Mouse (Mus musculus) NIH3T3 (cell line): ENCODE results near the gene Cyb5r3.
A peak's percentile ranks its signal among the peaks of the same experiment; 100 is the strongest.

Experiments
- DNase-seq: peaks from one replicate; pipeline ENCODE4 v3.0.0-alpha.2; 2012; ENCODE audit warnings: low read depth

The Cyb5r3 gene

DNA sequence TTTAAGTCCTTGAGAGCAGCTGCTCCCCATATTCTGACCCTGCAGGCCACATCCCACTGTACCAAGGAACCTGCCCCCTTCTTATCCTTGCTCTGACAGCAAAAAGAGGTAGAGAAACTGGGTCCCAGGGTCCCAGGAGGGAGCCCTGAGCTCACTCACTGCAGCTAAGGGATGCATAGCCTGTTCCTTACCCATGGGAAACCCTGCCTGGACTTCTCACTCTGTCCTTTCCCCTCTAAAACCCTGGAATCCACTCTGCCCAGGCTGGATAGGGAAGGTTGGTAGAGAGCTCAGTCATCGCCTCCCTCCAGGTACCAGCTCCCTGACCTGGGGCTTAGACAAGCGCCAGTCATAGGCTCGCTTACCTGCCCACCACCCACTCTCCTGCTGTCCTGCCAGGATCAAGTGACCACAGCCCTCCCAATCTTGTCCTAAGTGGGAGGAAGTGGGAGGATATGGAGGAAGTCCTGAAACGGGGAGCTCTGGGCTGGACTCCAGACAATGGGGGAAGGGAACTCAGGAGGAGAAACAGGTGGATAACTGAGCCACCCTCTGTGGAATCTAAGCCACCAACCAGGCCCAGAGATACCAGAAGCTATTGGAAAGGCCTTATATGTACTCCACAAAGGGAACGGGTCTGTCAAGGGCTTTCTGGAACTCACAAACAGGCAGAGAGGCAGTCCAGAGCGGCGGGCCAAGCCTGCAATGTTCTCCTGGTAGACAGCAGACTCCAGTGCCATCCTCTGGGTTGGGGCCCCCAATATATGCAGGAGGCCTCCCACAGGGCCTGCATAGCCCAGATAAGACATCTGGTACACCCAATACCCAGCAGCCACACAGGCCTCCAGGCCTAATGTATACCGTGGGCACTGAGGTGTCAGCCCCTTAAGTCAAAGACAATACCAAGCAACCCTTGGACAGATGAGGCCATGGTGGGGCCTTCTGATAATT is 2.3 kb downstream of the Cyb5r3 start:
- no peak for DNase-seq

DNA sequence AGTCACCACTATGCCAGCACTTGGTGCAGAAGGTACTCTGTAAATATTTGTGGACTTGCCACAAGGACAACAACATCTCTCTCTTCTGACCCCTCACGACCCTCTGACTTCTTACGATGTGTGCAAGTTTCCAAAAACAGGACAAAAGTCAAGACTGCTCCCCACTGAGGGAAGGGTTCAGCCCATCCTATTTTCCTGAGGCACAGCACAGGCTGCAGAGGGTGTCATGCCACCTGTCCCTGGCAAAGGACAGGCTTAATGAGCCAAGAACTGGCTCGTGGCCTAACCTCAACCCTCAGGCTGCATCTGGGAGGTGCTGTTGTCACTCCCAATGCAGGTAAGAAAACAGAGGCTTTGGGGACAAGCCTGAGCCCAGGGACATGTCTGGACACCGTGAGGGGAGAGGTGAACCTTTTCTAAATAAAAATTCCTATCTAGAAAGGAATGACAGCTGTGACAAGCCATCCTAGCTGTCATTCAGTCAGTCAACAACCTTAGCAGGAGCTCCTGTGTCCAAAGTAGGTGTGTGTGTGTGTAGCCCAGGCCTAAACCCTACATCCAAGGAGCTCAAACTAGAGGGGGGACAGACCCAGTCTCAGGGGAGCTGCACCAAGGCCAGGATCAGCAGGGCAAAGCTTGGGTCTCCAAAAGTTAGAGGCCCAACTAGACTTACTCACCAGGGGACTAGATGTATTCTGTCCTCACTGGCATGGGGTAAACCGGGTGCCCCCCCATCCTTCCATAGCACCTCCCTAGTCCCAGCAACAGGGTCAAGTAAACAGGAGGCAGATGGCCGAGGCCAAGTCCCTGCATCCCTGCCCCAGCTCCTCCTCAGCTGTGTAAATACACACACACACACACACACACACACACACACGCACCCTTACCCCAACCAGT is 3.3 kb downstream of the Cyb5r3 start:
- no peak for DNase-seq

DNA sequence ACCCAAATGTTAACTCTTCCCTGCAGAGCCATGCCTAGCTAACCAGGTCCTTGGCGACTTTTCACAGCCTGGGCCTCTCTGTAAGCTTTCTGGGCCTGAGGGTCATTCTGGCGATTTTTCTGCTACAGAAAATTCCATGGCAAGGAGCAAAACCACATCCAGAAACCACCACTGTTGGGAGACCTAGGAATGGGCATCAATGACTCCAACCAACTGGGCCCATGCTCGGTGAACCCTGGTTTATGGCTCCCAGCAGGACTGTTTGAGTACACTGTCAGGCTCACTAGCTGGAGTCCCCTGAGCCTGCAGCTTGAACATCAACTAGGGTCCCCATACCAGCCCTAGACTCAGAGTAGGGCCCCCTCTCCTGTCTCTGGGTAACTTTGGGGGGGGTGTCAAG is 4.1 kb downstream of the Cyb5r3 start:
- DNase-seq: no peak

DNA sequence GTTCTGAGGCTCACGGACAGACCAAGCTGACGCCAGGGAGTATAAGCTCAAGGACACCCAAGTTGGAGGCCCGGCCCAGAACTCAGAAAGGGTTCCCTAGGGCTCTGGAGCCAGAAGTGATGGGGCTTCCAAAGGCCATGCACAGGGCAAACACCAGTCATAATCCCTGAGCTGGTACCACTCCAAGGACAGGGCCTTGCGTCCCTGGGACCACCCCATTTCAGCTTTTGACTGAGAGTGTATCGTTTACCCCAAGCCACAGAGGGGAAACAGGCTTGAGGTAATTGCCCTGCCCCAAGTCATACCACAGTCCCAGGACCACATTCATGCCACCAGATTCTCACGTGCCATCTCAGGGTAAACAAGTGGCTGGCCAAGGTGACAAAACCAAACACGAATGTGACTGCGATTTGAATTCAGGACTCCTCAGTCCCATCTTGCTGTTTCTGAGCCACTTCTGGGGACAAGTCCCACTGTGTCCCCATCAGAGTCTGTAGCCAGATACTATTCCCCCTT is 4.8 kb downstream of the Cyb5r3 start:
- DNase-seq: no peak

DNA sequence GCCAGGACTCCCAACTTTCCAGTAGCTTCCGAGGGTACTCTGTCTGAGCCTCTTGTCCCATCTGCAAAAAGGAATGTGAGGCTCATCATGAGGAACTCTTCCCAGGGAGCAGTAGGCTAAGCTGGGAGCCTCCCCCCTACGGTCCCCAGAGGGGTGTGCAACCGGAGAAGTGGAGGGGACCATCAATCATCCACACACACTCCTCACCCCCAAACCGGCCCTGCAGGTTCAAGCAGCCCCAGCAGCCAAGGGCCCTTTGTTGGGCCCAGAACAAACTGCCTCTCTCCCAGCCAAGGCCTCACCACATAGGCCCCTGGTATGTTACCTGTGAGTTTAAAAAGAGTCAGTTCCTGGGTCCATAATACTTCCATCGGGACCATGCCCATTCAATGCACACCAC is 5.3 kb downstream of the Cyb5r3 start:
- peak; percentile 57 for DNase-seq

DNA sequence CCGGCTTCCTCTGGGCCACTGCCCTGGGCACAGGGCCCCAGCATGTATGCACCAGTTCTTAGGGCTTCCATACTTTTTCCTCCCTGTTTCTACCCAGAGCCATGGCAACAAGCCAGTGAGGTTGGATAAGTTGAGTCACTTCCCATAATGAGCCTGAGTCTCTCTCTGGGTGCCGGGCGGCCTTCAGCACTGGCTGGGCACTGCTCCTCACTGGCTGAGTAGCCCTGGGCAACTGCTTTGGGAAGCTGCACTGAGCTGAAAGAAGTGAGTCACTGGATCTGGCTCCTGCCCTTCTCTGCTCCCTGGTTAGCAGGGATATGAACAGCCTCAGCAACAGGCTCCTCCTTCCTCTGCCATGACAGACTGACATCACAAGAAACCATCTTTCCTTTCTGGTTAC is 5.8 kb downstream of the Cyb5r3 start:
- peak; percentile 99 for DNase-seq

DNA sequence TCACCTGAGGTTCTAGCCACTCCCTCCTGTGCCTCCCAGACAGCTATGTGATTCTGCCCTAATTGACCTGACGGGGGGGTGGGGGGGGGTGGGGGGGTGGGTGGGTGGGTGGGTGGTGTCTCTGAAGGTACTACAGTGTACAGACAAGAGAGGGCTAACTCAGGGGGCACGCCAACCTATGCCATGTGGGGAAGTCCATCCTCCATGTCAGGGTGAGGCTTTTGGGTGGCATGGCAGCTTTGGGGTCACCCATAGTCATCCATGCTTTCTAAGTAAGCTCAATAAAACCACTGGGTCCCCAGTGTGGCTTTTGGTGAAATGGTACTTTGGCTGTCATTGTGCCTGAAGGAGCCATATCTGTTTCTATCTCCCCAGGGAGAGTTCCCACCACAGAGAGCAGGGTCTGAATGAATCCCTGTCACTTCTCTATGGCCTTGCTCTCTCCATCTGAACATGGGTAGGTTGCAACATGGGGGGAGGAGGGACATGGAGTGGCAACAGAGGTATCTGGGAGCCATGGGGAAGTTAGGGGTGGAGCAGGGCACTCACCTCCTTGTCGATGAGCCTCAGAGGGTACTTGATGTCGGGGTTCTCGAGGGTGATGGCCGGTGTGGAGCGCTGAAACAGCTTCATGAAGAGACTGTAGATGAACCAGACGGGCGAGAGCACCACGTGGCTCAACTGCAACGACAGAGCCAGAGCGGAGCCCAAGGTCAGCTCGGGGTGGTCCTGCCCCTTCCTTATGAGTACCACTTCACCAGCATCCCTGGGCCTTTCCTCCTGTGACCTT is 6.7 kb downstream of the Cyb5r3 start:
- DNase-seq: no peak

DNA sequence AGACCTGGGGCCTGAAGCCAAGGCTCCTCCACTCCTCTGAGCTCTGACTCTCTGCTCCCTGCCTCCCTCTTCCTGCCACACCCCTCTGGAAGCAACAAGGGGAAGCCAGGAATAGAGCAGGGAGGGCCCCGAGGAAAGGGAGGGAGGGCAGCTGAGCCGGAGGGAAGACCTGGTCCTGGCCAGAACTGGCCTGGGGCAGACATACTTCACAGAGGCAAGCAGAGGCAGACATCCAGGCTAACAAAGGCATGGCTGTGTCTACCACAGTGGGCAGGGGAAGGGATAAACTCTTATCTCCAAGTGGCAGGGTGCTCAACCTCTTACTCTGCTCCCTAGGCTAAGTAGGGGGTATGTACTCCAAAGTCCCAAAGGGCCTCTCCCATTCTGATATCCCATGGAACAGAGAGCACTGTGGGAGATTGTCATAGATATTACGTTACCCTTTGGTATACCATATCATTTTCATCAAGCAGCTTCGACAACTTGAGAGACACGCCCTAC is 7.4 kb downstream of the Cyb5r3 start:
- DNase-seq: peak; percentile 74

DNA sequence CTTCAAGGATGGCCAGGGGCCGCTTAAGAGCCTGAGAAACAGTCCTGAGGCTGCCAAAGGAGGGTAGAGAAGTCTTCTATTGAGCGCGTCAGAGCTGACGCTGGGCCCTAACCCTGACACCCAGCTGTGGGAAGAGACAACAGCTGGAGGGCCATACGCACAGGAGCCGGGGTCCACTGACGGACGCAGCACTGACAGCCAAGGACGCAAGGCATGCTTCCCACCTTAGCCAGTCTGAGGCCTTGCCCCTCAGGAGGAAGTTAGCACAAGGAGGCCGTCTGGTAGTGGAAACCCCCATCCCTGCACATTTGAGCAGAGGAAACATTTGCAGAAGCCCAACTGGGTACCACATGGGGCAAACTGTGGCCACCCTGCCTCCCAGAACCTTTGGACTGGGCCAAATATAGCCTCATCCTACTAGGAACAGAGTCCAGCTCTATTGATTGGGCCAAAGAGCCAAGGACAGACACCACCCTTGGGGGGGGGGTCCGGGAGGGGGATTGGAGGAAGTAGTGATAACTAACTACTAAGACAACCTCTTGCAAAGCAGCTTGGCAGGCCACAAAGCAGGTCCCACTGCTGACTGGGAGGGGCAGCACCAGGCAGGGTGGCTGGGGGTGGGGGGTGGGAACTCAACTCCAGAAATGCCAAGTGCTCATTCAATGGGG is 9.4 kb downstream of the Cyb5r3 start:
- DNase-seq: no peak

DNA sequence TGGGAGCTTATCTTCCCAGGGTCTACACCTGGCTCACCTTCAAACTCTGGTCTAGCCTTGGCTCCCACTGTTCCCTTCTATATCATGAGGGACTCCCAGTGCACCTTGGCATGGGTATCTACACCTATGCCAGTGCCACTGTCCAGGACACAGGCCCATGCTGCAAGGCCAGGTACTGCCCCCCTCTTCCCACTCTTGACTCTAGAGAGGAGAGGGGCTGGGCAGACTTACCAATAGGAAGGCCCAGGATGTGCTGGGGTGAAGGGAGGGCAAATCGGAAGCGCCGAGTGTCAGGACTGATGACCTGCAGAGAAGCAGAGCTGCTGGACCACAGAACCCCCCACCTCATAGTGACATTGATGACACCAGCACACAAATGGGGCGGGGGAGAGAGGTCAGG is 10.4 kb downstream of the Cyb5r3 start:
- DNase-seq: no peak

DNA sequence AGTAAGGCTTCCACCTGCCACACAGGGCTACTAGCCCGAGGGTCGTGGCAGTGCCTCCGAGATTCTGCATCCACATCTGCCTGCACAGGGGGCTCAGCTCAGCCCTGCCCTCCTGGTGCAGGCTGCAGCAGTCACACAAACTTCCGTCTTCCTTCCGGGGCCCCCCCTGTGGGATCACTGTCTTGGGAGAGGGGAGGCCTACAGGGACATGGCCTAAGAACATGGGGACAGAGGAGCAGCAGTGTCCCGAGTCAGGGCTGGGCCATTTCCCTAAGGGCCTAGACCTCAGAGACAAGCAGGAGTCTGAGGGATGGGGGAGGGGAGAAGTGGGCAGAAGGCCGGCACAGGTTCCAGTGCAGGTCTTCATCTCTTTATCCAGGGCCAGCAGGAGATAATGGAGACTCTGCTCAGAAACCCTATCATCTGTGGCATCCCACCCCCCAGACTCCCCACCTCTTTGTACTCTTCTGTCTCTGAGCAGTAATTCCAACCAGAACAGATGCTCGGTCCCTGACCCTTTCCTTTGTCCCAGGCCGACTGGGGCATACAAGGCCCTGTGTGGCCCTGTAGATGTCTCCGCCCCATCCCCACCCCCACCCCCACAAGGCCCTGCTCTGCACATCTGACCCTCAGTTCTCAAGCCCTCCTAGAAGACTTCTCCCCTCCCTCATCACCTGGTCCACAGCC is 11.2 kb downstream of the Cyb5r3 start:
- no peak for DNase-seq

DNA sequence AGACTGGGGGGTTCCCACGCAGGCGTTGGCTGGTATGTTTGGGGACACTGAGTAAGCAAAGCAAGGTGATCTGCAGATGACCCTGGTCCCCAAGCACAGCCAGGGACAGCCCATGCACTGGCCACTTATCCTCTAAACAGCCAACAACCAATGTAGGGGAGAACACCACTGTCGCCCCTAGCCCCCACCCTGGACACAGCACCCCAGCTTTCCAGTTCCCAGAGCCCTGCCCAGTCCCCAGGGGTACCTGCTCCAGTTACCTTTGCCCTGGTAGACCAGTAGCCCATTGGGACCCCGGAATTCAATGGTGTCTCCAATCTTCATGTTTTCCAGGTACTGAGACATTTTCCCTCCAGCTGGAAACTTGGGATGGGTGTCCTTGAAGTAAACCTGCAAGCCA is 11.8 kb downstream of the Cyb5r3 start:
- no peak for DNase-seq

DNA sequence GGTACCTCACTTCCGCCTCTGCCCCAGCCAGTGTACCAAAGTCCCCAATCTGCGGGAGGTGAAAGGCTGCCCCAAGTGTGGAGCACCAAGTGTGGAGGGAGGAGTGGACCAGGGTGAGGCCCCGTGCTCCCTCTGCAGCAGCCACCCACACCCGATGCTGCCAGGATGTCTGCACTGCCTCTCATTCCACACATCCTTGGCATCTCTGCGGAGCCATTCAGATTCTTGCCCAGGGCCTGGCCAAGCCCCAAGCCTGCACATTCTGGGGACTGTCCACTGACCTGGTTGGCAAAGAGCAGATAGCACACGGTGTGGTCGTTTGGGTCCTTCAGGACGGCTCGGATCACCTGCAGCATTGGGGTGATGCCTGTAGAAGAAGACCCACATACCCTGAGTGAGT is 12.6 kb downstream of the Cyb5r3 start:
- no peak for DNase-seq

DNA sequence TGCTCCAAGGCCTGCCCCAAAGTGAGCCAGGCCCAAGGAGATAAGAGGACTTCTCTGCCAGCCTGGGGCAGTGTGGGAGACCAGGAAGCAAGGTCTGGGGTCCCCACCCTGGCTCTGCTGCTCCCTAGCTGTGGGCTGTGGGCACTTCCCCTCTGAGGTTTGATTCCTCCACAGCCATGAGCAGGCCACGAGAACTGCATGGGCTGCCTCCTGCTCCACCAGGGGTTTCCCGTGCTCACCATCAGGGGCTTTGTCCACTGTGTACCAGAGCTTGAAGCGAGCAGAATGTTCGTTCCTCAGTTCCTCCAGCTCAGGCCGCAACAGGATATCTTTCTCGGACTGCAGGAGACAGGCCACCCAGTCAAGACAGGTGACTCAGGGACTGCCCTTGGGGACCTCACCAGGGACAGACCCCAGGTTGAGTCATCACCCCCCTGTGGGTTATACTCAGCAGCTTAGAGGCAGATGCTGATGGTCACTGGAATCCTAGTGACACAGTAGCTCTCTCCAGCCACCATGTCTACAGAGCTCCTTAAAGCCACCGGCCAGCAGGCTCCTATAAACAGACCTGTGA is 13.7 kb downstream of the Cyb5r3 start:
- DNase-seq: no peak

DNA sequence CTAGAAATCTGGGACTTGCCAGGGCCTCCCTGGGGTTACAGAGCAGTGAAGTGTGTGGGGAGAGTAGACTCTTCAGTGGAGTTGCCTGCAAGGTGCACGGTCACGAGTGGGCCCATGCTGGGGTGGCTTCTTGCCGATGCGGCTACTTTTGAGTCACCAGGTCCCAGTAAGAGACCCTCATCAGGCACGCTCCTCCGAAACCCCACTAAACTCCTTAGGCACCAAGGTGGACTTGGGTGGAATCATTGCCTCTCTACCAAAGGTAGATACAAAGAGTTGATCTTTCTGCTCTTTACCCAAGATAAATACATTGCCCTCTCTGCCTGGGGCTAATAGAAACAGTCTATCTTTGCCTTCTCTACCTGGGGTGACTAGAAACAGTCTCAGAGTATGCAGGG is 14.7 kb downstream of the Cyb5r3 start:
- no peak for DNase-seq

DNA sequence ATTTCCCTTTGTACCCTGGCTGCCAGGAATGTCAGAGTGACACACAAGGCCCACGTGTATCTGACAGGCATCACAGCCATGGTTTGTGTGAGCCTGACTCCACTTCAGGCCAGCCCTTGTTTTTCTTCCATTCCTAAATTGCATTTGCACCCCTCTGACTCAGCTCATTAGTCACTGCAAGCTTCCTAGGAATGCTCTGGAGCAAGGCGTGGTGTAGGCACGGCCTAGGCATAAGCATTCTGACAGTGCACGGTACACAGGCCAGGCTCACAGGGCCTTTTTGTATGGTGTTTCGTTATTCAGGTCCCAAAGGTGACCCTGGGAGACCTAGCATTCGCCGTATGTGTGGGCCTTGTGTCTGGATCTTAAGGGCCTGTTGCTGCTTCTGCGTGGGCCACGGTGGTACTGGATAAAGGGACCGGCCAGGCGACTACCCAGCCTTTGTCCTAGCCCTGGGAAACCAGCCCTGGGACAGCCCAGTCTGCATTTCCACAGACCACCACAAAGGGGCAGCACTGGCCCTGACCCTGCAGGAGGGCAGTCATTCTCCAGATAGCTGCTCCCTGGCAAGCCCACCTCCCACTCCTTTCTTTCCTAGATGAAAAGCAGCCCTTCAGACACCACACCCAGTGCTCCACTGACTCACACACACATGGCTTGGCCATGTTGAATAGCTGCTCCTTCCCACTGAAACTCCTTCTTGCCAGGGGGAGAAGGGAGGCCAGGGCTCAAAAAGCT is 15.3 kb downstream of the Cyb5r3 start:
- DNase-seq: peak; percentile 92

DNA sequence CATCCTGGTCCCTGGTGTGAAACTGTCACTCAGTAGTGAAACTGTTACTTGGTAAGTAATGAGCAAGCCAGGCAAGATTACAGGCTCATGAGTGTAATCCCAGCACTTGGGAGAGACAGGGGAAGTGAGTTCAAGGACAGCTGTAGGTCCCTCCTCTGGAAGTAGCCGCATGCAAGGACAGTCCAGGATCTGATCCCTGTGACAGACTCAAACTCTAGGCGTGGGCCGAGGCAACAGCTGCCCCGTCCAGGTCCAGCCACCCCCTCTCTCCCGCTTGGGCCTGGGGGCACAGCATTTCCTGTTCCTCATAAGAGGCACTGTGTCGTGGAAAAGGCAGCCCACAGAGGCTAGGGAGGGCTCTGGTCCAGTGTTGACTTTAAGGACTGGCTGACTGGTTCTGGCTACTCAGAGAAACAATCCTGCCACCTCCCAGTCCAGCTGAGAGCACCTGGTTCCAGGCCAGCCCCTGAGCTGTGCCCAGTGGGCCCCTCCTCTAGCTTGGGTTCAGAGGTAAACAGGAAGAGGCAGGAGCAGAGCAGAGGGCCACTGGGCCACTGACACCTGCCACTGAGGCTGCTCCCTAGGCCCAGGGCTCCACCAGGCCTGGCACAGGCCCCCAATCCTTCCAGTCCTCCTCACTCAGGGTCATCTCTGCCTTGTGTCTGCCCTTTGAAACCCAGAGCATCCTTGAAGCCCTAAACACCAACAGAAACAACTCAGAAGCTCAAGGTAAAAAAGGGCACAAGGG is 16.5 kb downstream of the Cyb5r3 start:
- no peak for DNase-seq

DNA sequence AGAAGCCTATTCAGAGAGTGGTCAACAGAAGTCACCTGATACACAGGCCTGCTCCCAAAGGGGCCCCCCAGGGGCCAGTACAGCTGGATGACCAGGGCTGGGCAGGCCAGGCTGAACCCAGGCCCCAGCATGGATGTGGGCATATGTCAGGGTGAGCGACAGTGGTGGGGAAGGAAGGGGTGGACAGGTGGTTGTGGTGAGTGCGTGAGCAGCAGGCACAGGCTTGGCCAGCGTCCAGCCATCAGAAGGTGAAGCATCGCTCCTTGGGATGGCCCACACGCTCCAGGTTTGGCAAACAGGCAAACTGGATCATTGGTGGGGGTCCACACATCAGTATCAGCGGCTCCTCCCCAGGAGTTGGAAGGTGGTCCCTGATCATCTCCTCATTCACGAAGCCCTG is 18.1 kb downstream of the Cyb5r3 start:
- DNase-seq: no peak

DNA sequence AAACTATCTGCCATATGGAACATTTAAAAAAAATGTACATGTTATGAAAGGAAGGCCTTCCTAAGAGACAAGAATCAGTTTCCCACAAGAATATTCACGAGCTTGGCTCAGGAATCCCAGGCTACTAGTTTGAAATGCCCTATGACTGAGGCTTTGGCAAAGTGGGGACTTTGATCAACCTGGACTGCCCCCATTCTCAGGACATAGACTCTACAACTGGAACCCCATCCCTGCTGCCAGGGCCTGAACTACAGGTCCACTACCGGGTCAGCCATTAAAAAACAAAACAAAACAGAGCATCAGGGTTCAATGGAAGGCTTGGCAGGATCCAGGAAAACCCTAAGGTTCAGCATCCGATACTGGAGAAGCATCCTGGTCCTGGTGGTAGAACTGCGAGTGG is 21.7 kb downstream of the Cyb5r3 start:
- DNase-seq: no peak
